Mouse (Mus musculus): ENCODE measurements around the gene Cpeb3. TPM values are rescaled to one million over a fixed set of nuclear protein-coding genes. Genes with fewer than 3 reads are reported as not detected.

The Cpeb3 gene
- polyA plus RNA-seq, 1 experiment from 2014 or later, result 0.91 TPM

DNA sequence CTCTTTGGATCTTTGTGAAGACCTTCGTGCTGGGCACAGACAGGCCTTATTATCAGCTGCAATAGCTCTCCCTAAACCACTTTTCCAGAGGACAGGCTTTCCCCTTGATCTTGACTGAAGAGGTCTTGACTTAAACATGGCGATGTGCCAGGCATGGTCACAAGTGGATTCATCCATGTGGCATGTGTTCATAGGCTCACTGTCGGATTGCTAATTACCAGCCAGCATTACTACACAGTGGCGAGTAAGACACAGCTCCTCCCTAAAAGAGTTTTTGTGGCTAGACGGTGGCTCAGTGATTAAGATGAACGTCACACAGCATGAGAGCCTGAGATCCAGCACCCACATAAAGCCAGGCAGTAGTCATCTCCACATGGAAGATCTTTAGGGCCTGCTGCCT is 178.6 kb downstream of the Cpeb3 start:
- Histone ChIP-seq H3K9ac (replicated peaks; ENCODE audit: low read length) (no peak overlapping the region), H3K4me2 (ENCODE audit: low read depth, low read length) (no peak overlapping the region), H3K27ac (replicated peaks; ENCODE audit: low read depth, low read length) (no peak overlapping the region), H3K4me3 (ENCODE audit: low read depth, low read length) (no peak overlapping the region), H3K9me3 (replicated peaks; ENCODE audit: control insufficient read depth, low read length) (no peaks in the 10 kb centered on the region), H3K4me1 (ENCODE audit: control insufficient read depth, insufficient read depth, low read length) (no peaks in the 10 kb centered on the region), H3K36me3 (replicated peaks; ENCODE audit: control insufficient read depth, insufficient read depth, low read depth, low read length) (no peaks in the 10 kb centered on the region), H3K27me3 (ENCODE audit: control insufficient read depth, insufficient read depth, low read length) (no peaks in the 10 kb centered on the region)
- no peak for DNase-seq (ENCODE audit: low spot score)
- 85% methylated on average over 6 of the region's 6 CpGs for WGBS
- no peak for ATAC-seq (replicated peaks; ENCODE audit: insufficient number of reproducible peaks, low FRiP score, low TSS enrichment, low read depth)

DNA sequence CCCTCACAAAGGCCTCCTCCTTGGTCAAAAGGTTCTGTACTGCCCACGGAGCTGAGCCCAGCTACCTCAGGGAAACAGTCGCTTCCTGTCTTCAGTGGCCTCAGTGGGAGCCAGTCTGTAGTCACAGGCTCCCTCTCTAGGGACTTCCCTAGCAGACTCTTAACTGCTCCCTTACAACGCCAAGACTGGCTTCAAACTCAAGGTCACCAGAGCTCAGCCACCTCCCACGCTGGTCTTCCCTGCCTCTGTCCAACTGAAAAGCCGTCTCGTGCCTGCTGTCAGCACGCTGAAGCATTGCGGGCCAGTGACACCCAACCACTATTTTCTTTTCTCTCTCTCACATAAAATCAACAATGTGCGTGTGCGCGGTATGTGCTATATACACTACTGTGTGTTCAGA is 182.0 kb downstream of the Cpeb3 start:
- DNase-seq (ENCODE audit: low spot score), result no peak
- Histone ChIP-seq H3K27me3 (ENCODE audit: control insufficient read depth, insufficient read depth, low read length) (no peaks in the 10 kb centered on the region), H3K4me2 (ENCODE audit: low read depth, low read length) (no peak overlapping the region), H3K9ac (replicated peaks; ENCODE audit: low read length) (no peak overlapping the region), H3K4me1 (ENCODE audit: control insufficient read depth, insufficient read depth, low read length) (no peaks in the 10 kb centered on the region), H3K4me3 (ENCODE audit: low read depth, low read length) (no peak overlapping the region), H3K9me3 (replicated peaks; ENCODE audit: control insufficient read depth, low read length) (no peaks in the 10 kb centered on the region), H3K27ac (replicated peaks; ENCODE audit: low read depth, low read length) (no peak overlapping the region), H3K36me3 (replicated peaks; ENCODE audit: control insufficient read depth, insufficient read depth, low read depth, low read length) (no peaks in the 10 kb centered on the region)
- 71% methylated on average over 11 of the region's 11 CpGs for WGBS
- no peak for ATAC-seq (replicated peaks; ENCODE audit: insufficient number of reproducible peaks, low FRiP score, low TSS enrichment, low read depth)

DNA sequence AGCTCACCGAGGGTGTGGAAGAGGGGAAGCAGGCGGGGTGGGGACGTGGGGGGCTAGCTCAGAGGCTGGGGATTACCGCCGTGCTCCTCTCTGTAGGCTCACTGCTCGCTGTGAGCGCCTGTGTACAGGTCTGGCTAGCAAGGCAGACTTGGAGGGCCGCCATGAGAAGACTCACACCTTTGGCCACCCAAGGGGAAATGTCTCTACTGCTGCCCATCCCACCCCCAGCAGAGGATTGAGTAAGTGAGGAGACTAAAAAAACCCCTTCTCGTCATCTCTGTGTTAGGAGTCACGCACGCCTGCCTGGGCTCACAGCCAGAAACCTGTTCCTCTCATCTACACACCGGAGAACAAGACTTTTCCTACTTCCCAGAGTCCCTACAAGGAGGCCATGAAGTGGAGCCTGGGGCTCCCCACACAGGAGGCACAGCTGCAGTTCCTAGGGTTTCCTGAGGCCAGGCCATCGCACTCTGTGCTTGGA is 182.5 kb downstream of the Cpeb3 start:
- no peak for ATAC-seq (replicated peaks; ENCODE audit: insufficient number of reproducible peaks, low FRiP score, low TSS enrichment, low read depth)
- no peak overlapping the region for H3K9ac ChIP-seq (replicated peaks; ENCODE audit: low read length)
- H3K27ac ChIP-seq (replicated peaks; ENCODE audit: low read depth, low read length), result no peak overlapping the region
- H3K36me3 ChIP-seq (replicated peaks; ENCODE audit: control insufficient read depth, insufficient read depth, low read depth, low read length), result no peaks in the 10 kb centered on the region
- H3K27me3 ChIP-seq (ENCODE audit: control insufficient read depth, insufficient read depth, low read length), result no peaks in the 10 kb centered on the region
- no peak for DNase-seq (ENCODE audit: low spot score)
- no peak overlapping the region for H3K4me2 ChIP-seq (ENCODE audit: low read depth, low read length)
- 83% methylated on average over 13 of the region's 13 CpGs for WGBS
- no peak overlapping the region for H3K4me3 ChIP-seq (ENCODE audit: low read depth, low read length)
- H3K4me1 ChIP-seq (ENCODE audit: control insufficient read depth, insufficient read depth, low read length), result no peaks in the 10 kb centered on the region
- H3K9me3 ChIP-seq (replicated peaks; ENCODE audit: control insufficient read depth, low read length), result no peaks in the 10 kb centered on the region

DNA sequence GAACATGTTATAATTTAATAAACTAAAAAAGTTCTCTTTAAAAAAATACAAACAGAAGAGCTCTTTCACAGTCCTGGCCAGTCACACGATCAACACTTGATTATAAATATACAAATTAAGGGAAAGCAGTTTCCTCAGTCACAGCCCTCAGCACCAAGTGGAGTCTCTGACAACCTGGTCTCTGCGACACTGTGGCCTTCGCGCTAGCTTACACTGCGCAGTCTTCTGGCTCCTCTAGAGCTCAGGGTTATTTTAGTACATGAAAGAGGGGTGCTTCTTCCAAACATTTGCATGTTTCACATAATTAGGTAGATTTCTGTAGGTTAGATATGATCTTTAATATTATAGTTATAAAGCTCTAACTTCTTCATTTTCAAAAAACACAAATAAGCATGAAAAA is 186.3 kb downstream of the Cpeb3 start:
- ATAC-seq (replicated peaks; ENCODE audit: insufficient number of reproducible peaks, low FRiP score, low TSS enrichment, low read depth) (no peak), DNase-seq (ENCODE audit: low spot score) (no peak)
- Histone ChIP-seq H3K9me3 (replicated peaks; ENCODE audit: control insufficient read depth, low read length) (no peaks in the 10 kb centered on the region), H3K4me3 (ENCODE audit: low read depth, low read length) (no peak overlapping the region), H3K27ac (replicated peaks; ENCODE audit: low read depth, low read length) (no peak overlapping the region), H3K27me3 (ENCODE audit: control insufficient read depth, insufficient read depth, low read length) (no peaks in the 10 kb centered on the region), H3K36me3 (replicated peaks; ENCODE audit: control insufficient read depth, insufficient read depth, low read depth, low read length) (no peaks in the 10 kb centered on the region), H3K4me2 (ENCODE audit: low read depth, low read length) (no peak overlapping the region), H3K9ac (replicated peaks; ENCODE audit: low read length) (no peak overlapping the region), H3K4me1 (ENCODE audit: control insufficient read depth, insufficient read depth, low read length) (no peaks in the 10 kb centered on the region)
- WGBS, result 87% methylated on average over 5 of the region's 5 CpGs

DNA sequence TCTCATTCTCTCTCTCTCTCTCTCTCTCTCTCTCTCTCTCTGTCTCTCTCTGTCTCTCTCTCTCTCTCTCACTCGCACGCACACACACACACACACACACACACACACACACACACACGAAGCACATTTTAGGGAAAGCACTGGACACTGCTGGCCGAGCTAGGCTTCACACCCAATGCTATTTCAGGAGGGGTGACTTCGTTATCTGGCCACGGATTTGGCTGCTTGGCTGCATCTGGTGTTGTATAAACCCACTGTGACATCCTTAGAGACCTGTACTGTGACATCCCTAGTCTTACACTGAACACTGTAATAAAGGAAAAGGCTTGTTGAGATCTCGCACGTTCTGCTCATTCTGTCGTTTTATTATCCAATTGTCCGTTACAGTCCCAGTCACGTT is 187.4 kb downstream of the Cpeb3 start:
- 84% methylated on average over 11 of the region's 11 CpGs for WGBS
- ATAC-seq (replicated peaks; ENCODE audit: insufficient number of reproducible peaks, low FRiP score, low TSS enrichment, low read depth) (no peak), DNase-seq (ENCODE audit: low spot score) (no peak)
- Histone ChIP-seq H3K9ac (replicated peaks; ENCODE audit: low read length) (no peak overlapping the region), H3K4me3 (ENCODE audit: low read depth, low read length) (no peak overlapping the region), H3K36me3 (replicated peaks; ENCODE audit: control insufficient read depth, insufficient read depth, low read depth, low read length) (no peaks in the 10 kb centered on the region), H3K27me3 (ENCODE audit: control insufficient read depth, insufficient read depth, low read length) (no peaks in the 10 kb centered on the region), H3K4me1 (ENCODE audit: control insufficient read depth, insufficient read depth, low read length) (no peaks in the 10 kb centered on the region), H3K4me2 (ENCODE audit: low read depth, low read length) (no peak overlapping the region), H3K27ac (replicated peaks; ENCODE audit: low read depth, low read length) (no peak overlapping the region), H3K9me3 (replicated peaks; ENCODE audit: control insufficient read depth, low read length) (no peaks in the 10 kb centered on the region)

DNA sequence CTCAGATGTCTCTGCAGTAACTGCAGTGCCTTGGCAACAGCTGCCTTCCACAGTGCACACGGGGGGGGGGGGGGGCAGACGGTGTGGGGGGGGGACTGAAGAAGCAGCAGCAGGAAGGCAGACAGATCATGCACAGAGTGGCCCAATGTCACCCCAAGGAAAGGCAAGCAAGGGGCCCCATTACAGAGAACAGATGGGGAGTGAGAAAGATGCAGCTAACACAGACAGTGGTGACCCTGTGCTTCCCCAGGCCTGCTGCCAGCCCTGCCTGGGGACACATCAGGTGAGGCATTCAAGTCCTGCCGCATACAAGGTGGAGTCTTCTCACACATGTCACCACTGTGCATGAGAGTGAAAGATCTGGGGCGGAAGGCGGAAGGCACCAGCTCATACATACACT is 187.9 kb downstream of the Cpeb3 start:
- DNase-seq (ENCODE audit: low spot score) (no peak), ATAC-seq (replicated peaks; ENCODE audit: insufficient number of reproducible peaks, low FRiP score, low TSS enrichment, low read depth) (no peak)
- Histone ChIP-seq H3K27me3 (ENCODE audit: control insufficient read depth, insufficient read depth, low read length) (no peaks in the 10 kb centered on the region), H3K9me3 (replicated peaks; ENCODE audit: control insufficient read depth, low read length) (no peaks in the 10 kb centered on the region), H3K9ac (replicated peaks; ENCODE audit: low read length) (no peak overlapping the region), H3K27ac (replicated peaks; ENCODE audit: low read depth, low read length) (no peak overlapping the region), H3K4me2 (ENCODE audit: low read depth, low read length) (no peak overlapping the region), H3K4me3 (ENCODE audit: low read depth, low read length) (no peak overlapping the region), H3K4me1 (ENCODE audit: control insufficient read depth, insufficient read depth, low read length) (no peaks in the 10 kb centered on the region), H3K36me3 (replicated peaks; ENCODE audit: control insufficient read depth, insufficient read depth, low read depth, low read length) (no peaks in the 10 kb centered on the region)
- WGBS, result 64% methylated on average over 4 of the region's 5 CpGs

DNA sequence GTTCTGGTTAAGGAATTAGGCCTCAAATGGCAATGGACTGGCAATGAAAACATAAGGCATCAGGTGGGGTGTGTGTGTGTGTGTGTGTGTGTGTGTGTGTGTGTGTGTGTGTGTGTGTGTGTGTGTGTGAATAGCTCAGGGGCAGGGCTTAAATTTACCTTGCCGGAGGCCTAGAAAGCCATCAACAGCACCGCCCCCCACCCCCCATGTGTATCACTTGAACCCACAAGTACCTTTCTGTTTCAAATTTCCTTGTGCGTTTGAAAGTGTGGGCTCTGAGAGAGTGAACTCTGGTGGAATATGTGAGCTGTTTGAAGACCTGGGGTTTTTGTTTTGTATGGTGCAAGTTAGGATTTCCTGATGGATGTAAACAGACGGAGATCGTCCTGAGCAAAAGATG is 189.5 kb downstream of the Cpeb3 start:
- Histone ChIP-seq H3K9ac (replicated peaks; ENCODE audit: low read length) (no peak overlapping the region; the same call in 1 of the 2 replicates), H3K4me3 (ENCODE audit: low read depth, low read length) (peak overlapping the region; percentile 31), H3K9me3 (replicated peaks; ENCODE audit: control insufficient read depth, low read length) (no peaks in the 10 kb centered on the region), H3K36me3 (replicated peaks; ENCODE audit: control insufficient read depth, insufficient read depth, low read depth, low read length) (no peaks in the 10 kb centered on the region), H3K27me3 (ENCODE audit: control insufficient read depth, insufficient read depth, low read length) (no peaks in the 10 kb centered on the region), H3K4me2 (ENCODE audit: low read depth, low read length) (peak overlapping the region; percentile 57), H3K4me1 (ENCODE audit: control insufficient read depth, insufficient read depth, low read length) (no peaks in the 10 kb centered on the region), H3K27ac (replicated peaks; ENCODE audit: low read depth, low read length) (no peak overlapping the region)
- ATAC-seq (replicated peaks; ENCODE audit: insufficient number of reproducible peaks, low FRiP score, low TSS enrichment, low read depth) (0 out of 2 replicates have a peak, but pooled peaks have one; percentile 42), DNase-seq (ENCODE audit: low spot score) (peak; percentile 33)
- 56% methylated on average over 5 of the region's 5 CpGs for WGBS

DNA sequence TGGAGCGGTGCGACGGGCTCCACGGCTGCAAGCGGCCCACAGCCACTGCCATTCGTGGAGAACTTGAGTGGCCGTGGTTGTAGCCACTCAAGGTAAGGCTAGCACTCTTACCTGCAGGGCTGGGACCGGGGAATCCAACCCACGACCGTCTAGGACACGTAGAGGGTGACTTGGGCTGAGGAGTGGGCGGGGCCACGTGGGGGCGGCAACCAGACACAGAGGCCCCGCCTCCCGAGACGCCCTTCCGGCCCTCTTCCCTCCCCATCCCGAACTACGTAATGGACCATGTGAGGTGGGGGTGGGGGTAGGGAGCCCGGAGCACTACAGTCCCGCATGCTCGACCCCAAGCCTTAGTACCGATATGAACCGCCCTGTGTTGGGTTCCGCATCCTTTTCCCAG is 190.0 kb downstream of the Cpeb3 start:
- WGBS, result 3% methylated on average over 26 of the region's 26 CpGs
- DNase-seq (ENCODE audit: low spot score), result peak; percentile 87

More for the DNA sequence above, 190.0 kb downstream of the Cpeb3 start:
- Histone ChIP-seq H3K36me3 (replicated peaks; ENCODE audit: control insufficient read depth, insufficient read depth, low read depth, low read length) (no peaks in the 10 kb centered on the region), H3K27me3 (ENCODE audit: control insufficient read depth, insufficient read depth, low read length) (no peaks in the 10 kb centered on the region), H3K27ac (replicated peaks; ENCODE audit: low read depth, low read length) (no peak overlapping the region), H3K9me3 (replicated peaks; ENCODE audit: control insufficient read depth, low read length) (no peaks in the 10 kb centered on the region), H3K4me2 (ENCODE audit: low read depth, low read length) (peak overlapping the region; percentile 57), H3K4me3 (ENCODE audit: low read depth, low read length) (peak overlapping the region; percentile 31), H3K4me1 (ENCODE audit: control insufficient read depth, insufficient read depth, low read length) (no peaks in the 10 kb centered on the region), H3K9ac (replicated peaks; ENCODE audit: low read length) (no peak overlapping the region; the same call in none of the 2 replicates)
- ATAC-seq (replicated peaks; ENCODE audit: insufficient number of reproducible peaks, low FRiP score, low TSS enrichment, low read depth), result peak; percentile 91
